Mouse (Mus musculus): Measurements from ENCODE around the gene Abhd14a. TPM values are rescaled to one million over a fixed set of nuclear protein-coding genes. Genes with fewer than 3 reads are reported as not detected.

Gene Abhd14a
- polyA plus RNA-seq, 1 experiment from 2014 or later, result 38.3 TPM

DNA sequence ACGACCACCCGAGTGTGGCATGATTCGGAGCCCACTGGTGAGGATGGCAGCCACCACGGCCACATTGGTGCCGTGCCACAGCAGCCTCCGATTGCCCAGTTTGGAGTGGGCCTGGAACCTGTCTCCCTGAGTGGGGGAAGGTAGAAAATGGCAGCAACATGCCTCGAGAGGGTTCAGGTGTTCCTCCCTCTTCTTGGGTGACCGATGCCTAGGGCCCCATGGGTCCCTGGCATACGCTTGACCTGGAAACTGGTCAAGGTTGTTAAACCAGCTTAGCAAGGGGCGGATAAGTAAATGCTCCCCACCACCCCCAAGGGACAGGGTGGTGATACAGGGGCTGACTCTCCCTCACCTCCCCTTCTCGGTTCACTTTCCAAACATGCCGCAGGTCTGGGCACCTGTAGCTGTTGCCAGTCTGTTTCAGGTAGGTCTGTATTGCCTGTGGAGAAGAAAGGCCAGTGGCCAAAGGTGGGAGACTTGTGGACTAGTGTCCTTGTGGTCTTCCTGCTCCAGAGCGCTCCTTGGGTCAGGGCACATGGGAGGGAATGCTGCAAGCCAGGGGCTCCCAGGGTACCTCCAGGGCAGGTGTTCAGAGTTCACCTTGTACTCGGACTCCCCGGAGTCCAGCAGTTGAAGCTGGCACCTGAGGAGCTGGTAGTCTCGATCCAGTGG, 25.7 kb upstream of the Abhd14a start:
- Histone ChIP-seq H3K9me3 (ENCODE audit: control insufficient read depth, low read length) (no peaks in the 10 kb centered on the region), H3K4me3 (ENCODE audit: low read depth, low read length) (no peak overlapping the region), H3K27me3 (ENCODE audit: control insufficient read depth, insufficient read depth, low read length) (no peaks in the 10 kb centered on the region), H3K9ac (ENCODE audit: low read length) (no peak overlapping the region), H3K4me1 (replicated peaks; ENCODE audit: control insufficient read depth, insufficient read depth, low read length) (peaks cover 17% of the 10 kb centered on the region), H3K27ac (ENCODE audit: low read depth, low read length) (no peak overlapping the region), H3K36me3 (ENCODE audit: control insufficient read depth, insufficient read depth, low read length) (no peaks in the 10 kb centered on the region), H3K4me2 (ENCODE audit: low read depth, low read length, severe bottlenecking) (no peak overlapping the region)
- no peak for ATAC-seq (replicated peaks; ENCODE audit: low FRiP score)
- 91% methylated on average over 16 of the region's 16 CpGs for WGBS
- DNase-seq (ENCODE audit: low spot score), result no peak

GRCm38 (mm10) chr9:106472321-106472720, 24.8 kb upstream of the Abhd14a start:
- DNase-seq (ENCODE audit: low spot score), result no peak
- WGBS, result 66% methylated on average over 4 of the region's 4 CpGs
- Histone ChIP-seq H3K36me3 (ENCODE audit: control insufficient read depth, insufficient read depth, low read length) (no peaks in the 10 kb centered on the region), H3K4me1 (replicated peaks; ENCODE audit: control insufficient read depth, insufficient read depth, low read length) (peaks cover 11% of the 10 kb centered on the region), H3K27ac (ENCODE audit: low read depth, low read length) (no peak overlapping the region), H3K9ac (ENCODE audit: low read length) (no peak overlapping the region), H3K9me3 (ENCODE audit: control insufficient read depth, low read length) (no peaks in the 10 kb centered on the region), H3K4me2 (ENCODE audit: low read depth, low read length, severe bottlenecking) (no peak overlapping the region), H3K27me3 (ENCODE audit: control insufficient read depth, insufficient read depth, low read length) (no peaks in the 10 kb centered on the region), H3K4me3 (ENCODE audit: low read depth, low read length) (no peak overlapping the region)
- no peak for ATAC-seq (replicated peaks; ENCODE audit: low FRiP score)

- Histone ChIP-seq H3K4me3 (ENCODE audit: low read depth, low read length) (no peak overlapping the region), H3K9me3 (ENCODE audit: control insufficient read depth, low read length) (no peaks in the 10 kb centered on the region), H3K9ac (ENCODE audit: low read length) (peak overlapping the region; percentile 1; the same call in 1 of the 2 replicates), H3K27ac (ENCODE audit: low read depth, low read length) (no peak overlapping the region), H3K36me3 (ENCODE audit: control insufficient read depth, insufficient read depth, low read length) (no peaks in the 10 kb centered on the region), H3K27me3 (ENCODE audit: control insufficient read depth, insufficient read depth, low read length) (no peaks in the 10 kb centered on the region), H3K4me2 (ENCODE audit: low read depth, low read length, severe bottlenecking) (no peak overlapping the region), H3K4me1 (replicated peaks; ENCODE audit: control insufficient read depth, insufficient read depth, low read length) (peaks cover 11% of the 10 kb centered on the region)
- ATAC-seq (replicated peaks; ENCODE audit: low FRiP score) (no peak), DNase-seq (ENCODE audit: low spot score) (peak; percentile 73)
- 14% methylated on average over 5 of the region's 5 CpGs for WGBS
These were observed 24.4 kb upstream of the Abhd14a start for GRCm38 (mm10) chr9:106471892-106472291.

DNA sequence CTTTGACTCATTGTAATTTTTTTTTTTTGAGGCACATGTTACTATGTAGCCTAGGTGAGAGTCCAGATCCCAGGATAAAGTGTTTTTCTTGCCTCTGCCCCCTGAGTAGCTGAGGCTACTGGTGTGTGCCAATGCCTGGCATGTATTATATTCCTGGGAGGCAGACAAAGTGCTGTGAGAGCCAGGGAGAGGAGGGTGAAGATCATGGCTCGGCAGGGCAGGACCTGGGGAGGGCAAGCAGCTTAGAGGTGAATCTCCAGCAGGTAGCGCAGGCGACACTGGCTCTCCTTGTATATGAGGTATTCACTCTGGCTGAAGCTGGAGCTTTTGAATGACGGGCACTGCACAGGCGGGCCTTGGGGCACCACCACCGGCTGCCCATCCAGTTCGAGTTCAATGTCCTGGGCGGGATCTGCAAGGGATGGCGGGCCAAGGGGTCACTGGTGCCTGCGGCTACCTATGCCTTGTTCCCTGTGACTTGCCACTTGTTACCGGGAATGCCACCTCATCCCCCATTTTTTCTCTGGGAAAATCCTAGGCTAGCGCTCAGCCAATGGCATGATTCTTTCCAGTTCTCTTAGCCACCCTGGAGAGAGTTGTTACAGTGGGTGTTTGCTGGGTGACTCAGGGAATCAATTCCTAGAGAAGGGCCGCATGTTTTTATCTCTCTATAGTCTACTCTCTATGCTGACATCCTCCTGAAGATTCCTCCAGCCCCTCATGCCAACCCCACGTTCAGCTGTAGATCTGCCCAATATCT, 23.7 kb upstream of the Abhd14a start:
- no peak overlapping the region for H3K4me2 ChIP-seq (ENCODE audit: low read depth, low read length, severe bottlenecking)
- H3K4me3 ChIP-seq (ENCODE audit: low read depth, low read length), result no peak overlapping the region
- H3K4me1 ChIP-seq (replicated peaks; ENCODE audit: control insufficient read depth, insufficient read depth, low read length), result peaks cover 8% of the 10 kb centered on the region
- DNase-seq (ENCODE audit: low spot score), result no peak
- H3K36me3 ChIP-seq (ENCODE audit: control insufficient read depth, insufficient read depth, low read length), result no peaks in the 10 kb centered on the region
- no peak overlapping the region for H3K27ac ChIP-seq (ENCODE audit: low read depth, low read length)
- no peak for ATAC-seq (replicated peaks; ENCODE audit: low FRiP score)
- no peak overlapping the region for H3K9ac ChIP-seq (ENCODE audit: low read length)
- H3K27me3 ChIP-seq (ENCODE audit: control insufficient read depth, insufficient read depth, low read length), result no peaks in the 10 kb centered on the region
- WGBS, result 63% methylated on average over 14 of the region's 14 CpGs
- no peaks in the 10 kb centered on the region for H3K9me3 ChIP-seq (ENCODE audit: control insufficient read depth, low read length)

GRCm38 (mm10) chr9:106469776-106470175, 22.3 kb upstream of the Abhd14a start:
- H3K4me2 ChIP-seq (ENCODE audit: low read depth, low read length, severe bottlenecking), result no peak overlapping the region
- WGBS, result 66% methylated on average over 9 of the region's 9 CpGs
- 0 out of 2 replicates have a peak, but pooled peaks cover 2% of the 10 kb centered on the region for H3K36me3 ChIP-seq (ENCODE audit: control insufficient read depth, insufficient read depth, low read length)
- H3K9me3 ChIP-seq (ENCODE audit: control insufficient read depth, low read length), result no peaks in the 10 kb centered on the region
- H3K4me1 ChIP-seq (replicated peaks; ENCODE audit: control insufficient read depth, insufficient read depth, low read length), result peaks cover 15% of the 10 kb centered on the region
- no peak for ATAC-seq (replicated peaks; ENCODE audit: low FRiP score)
- H3K4me3 ChIP-seq (ENCODE audit: low read depth, low read length), result no peak overlapping the region
- no peak overlapping the region for H3K27ac ChIP-seq (ENCODE audit: low read depth, low read length)
- no peak for DNase-seq (ENCODE audit: low spot score)
- H3K9ac ChIP-seq (ENCODE audit: low read length), result no peak overlapping the region
- peaks cover 3% of the 10 kb centered on the region; the same call in 1 of the 2 replicates for H3K27me3 ChIP-seq (ENCODE audit: control insufficient read depth, insufficient read depth, low read length)

DNA sequence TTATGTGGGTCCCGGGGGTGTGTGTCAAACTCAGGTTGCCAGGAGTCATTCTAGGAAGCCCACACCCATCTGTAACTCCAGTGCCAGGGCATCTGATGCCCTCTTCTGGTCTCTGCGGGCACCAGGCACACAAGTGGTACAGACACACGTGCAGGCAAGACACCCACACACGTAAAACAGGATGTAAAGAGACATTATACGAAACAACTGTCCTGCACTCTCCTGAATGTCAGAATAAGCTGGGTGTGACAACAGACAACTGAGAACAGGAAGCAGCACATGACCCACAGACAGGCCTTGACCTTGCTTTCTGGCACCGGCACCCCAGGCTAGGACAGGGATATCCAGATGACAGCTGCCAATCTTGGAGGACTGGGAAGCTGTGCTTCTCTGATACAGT, 21.8 kb upstream of the Abhd14a start:
- Histone ChIP-seq H3K27me3 (ENCODE audit: control insufficient read depth, insufficient read depth, low read length) (peaks cover 5% of the 10 kb centered on the region; the same call in 1 of the 2 replicates), H3K9ac (ENCODE audit: low read length) (no peak overlapping the region), H3K4me2 (ENCODE audit: low read depth, low read length, severe bottlenecking) (no peak overlapping the region), H3K9me3 (ENCODE audit: control insufficient read depth, low read length) (no peaks in the 10 kb centered on the region), H3K36me3 (ENCODE audit: control insufficient read depth, insufficient read depth, low read length) (0 out of 2 replicates have a peak, but pooled peaks cover 2% of the 10 kb centered on the region), H3K4me3 (ENCODE audit: low read depth, low read length) (no peak overlapping the region), H3K27ac (ENCODE audit: low read depth, low read length) (no peak overlapping the region), H3K4me1 (replicated peaks; ENCODE audit: control insufficient read depth, insufficient read depth, low read length) (peaks cover 20% of the 10 kb centered on the region)
- DNase-seq (ENCODE audit: low spot score) (no peak), ATAC-seq (replicated peaks; ENCODE audit: low FRiP score) (no peak)
- 83% methylated on average over 6 of the region's 6 CpGs for WGBS

GRCm38 (mm10) chr9:106467746-106468145, 20.3 kb upstream of the Abhd14a start:
- Histone ChIP-seq H3K4me1 (replicated peaks; ENCODE audit: control insufficient read depth, insufficient read depth, low read length) (peaks cover 21% of the 10 kb centered on the region), H3K27me3 (ENCODE audit: control insufficient read depth, insufficient read depth, low read length) (peaks cover 5% of the 10 kb centered on the region; the same call in 1 of the 2 replicates), H3K27ac (ENCODE audit: low read depth, low read length) (no peak overlapping the region), H3K36me3 (ENCODE audit: control insufficient read depth, insufficient read depth, low read length) (peaks cover 9% of the 10 kb centered on the region), H3K9me3 (ENCODE audit: control insufficient read depth, low read length) (no peaks in the 10 kb centered on the region), H3K4me3 (ENCODE audit: low read depth, low read length) (no peak overlapping the region), H3K4me2 (ENCODE audit: low read depth, low read length, severe bottlenecking) (no peak overlapping the region), H3K9ac (ENCODE audit: low read length) (no peak overlapping the region)
- DNase-seq (ENCODE audit: low spot score) (no peak), ATAC-seq (replicated peaks; ENCODE audit: low FRiP score) (no peak)
- WGBS, result 92% methylated on average over 7 of the region's 7 CpGs

DNA sequence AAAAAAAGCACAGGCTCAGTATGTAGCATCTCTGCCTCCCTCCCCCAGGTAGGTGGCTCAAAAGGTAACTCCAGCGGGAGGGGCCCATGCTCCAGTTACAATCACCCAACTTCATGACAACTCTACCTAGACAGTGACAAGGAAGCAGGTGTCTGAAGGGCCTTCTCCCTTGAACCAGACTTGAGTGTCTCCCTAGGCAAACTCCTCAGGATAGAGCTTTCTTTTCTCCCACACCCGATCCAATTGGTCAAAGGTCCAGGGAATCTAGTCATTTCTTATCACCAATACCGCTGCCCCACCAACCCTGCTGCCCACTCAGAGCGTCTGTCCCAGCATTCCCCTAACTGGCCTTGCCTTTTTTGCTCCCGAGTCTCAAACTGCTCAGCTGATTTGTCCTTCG, 19.2 kb upstream of the Abhd14a start:
- Histone ChIP-seq H3K9me3 (ENCODE audit: control insufficient read depth, low read length) (no peaks in the 10 kb centered on the region), H3K36me3 (ENCODE audit: control insufficient read depth, insufficient read depth, low read length) (peaks cover 12% of the 10 kb centered on the region), H3K4me2 (ENCODE audit: low read depth, low read length, severe bottlenecking) (no peak overlapping the region), H3K9ac (ENCODE audit: low read length) (no peak overlapping the region), H3K4me3 (ENCODE audit: low read depth, low read length) (no peak overlapping the region), H3K27ac (ENCODE audit: low read depth, low read length) (no peak overlapping the region), H3K4me1 (replicated peaks; ENCODE audit: control insufficient read depth, insufficient read depth, low read length) (peaks cover 19% of the 10 kb centered on the region), H3K27me3 (ENCODE audit: control insufficient read depth, insufficient read depth, low read length) (peaks cover 5% of the 10 kb centered on the region; the same call in 1 of the 2 replicates)
- ATAC-seq (replicated peaks; ENCODE audit: low FRiP score) (no peak), DNase-seq (ENCODE audit: low spot score) (no peak)
- WGBS, result 85% methylated on average over 6 of the region's 6 CpGs

Measured in forebrain, embryonic 11.5 days (tissue).